Mouse (Mus musculus) gastrocnemius, adult 8-10 months (tissue): ENCODE measurements at regions not wholly inside any gene's neighbourhood (a gene's known extent, or its start where the extent isn't known, plus 50 kb on each side); places are given as distances from the start of the nearest gene placed in this dataset.
A peak's percentile ranks its signal among the peaks of the same experiment; 100 is the strongest.
"Not testable (repeated sequence)": the region's sequence is repeated elsewhere in the genome, so short reads cannot be mapped to it uniquely, and the experiment has no call there.

Experiments
- DNase-seq, 2 experiments: peaks; one replicate each; pipeline ENCODE4 v3.0.0; 2022; ENCODE audit warnings: low spot score in 2 of 2

DNA sequence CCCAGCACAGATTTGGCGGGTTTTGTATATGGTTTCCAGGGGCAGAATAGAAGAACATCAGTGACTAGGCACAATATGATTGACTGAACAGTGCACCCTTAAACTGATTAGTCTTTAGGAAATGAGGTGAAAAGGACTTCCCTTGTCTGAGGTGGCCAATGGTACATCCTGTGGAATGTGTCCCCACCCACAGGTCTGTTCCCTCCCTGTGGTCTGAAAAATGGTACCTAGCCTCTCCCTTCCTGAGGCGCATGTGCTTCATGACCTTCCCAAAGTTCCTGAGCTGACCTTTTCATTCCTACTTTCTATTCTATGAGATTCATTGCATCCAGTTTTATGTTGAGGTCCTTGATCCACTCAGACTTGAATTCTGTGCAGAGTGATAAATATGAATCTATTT, 76.0 kb downstream of the Zfp97 start:
- not testable (repeated sequence) for DNase-seq

DNA sequence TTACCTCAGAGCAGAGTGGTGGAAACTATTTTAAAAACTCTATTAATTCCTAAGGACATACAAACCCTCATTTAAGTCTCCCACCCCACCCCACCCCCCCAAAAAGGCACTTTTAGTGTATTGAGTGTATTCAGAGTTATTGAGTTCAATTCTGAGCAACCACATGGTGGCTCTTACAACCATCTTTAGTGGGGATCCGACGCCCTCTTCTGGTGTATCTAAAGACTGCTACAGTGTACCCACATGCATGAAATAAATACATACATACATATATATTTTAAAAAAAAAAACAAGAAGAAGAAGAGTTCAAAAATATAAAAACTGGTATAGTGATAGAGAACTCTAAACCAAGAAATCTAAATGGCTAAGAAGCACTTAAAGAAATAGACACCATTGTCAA, 107.9 kb downstream of the Zfp97 start:
- no peak for DNase-seq

DNA sequence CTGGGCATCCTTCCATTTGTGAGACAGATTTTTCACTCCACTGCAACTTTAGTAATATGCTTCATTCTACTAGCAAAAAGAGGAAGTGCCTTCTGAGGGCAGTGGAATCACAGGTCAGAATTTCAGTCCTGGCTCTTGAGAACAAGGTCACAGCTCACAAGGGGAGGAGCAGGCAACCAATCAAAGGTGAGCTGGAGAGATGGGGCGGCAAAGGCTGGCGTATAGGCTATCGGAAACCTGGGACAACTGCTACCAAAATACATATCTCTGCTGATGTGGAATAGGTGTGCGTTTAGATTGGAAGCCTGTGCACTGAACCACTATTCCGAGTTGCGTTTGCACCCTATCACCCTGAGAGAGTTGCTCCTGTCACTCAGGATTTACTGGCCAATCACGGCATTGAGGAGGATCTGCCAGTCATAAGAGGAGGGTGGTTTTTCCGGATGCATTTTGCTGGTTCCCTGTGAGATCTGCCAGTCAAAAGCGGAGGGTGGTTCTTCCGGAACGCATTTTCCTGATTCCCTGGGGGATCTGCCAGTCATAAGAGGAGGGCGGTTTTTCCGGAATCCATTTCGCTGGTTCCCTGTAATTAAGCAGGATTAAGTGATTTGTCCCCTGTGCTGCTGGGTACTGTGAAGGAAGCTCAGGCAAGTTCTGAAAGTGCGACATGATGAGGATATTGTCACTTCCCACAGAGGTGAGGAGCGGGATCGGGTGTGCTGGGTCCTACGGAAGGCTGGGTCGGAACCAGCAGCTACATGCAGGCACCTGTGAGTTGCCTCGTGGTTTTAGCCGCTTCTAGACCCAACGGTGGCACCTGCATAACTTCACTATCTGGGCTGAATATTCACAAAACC, 113.3 kb downstream of the Zfp97 start:
- DNase-seq = peak; percentile 86 to 87

DNA sequence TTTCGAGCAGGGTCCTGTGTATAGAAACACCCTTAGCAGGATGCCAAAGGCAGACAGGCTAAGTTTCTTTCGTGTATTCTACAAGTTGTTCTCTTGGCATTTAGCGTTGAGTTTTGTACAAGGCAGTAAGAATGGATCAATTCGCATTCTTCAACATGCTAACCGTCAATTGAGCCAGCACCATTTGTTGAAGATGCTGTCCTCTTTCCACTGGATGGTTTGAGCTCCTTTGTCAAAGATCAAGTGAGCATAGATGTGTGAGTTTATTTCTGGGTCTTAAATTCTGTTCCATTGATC, 113.9 kb downstream of the Zfp97 start:
- DNase-seq = not testable (repeated sequence)
